Mouse (Mus musculus) testis, adult 2 months (tissue): ENCODE results near the gene Lmo2. TPM values are rescaled to one million over a fixed set of nuclear protein-coding genes. Genes with fewer than 3 reads are reported as not detected.

Experiments
- H3K27ac ChIP-seq: fragments of 200-500 bp; 2 replicates; pipeline ENCODE4 v1.5.1; 2012; ENCODE audit warnings: low read depth, low read length; ENCODE audit not compliant: control insufficient read depth, insufficient read depth
- H3K27me3 ChIP-seq: fragments of 200-500 bp; 2 replicates; pipeline ENCODE4 v1.6.1; 2012; ENCODE audit warnings: mild to moderate bottlenecking, low read length, moderate library complexity; ENCODE audit not compliant: control insufficient read depth, insufficient read depth
- H3K36me3 ChIP-seq: fragments of 200-500 bp; 2 replicates; pipeline ENCODE4 v1.6.1; 2012; ENCODE audit warnings: mild to moderate bottlenecking, low read length; ENCODE audit not compliant: control insufficient read depth, insufficient read depth
- H3K4me1 ChIP-seq: fragments of 200-500 bp; 2 replicates; pipeline ENCODE4 v1.6.1; 2012; ENCODE audit warnings: low read length; ENCODE audit not compliant: control insufficient read depth, insufficient read depth
- H3K4me3 ChIP-seq: fragments of 200-500 bp; 2 replicates; pipeline ENCODE4 v1.5.1; 2012; ENCODE audit warnings: low read depth, mild to moderate bottlenecking, low read length, moderate library complexity, mixed read lengths; ENCODE audit not compliant: control insufficient read depth
- CTCF ChIP-seq: fragments of 200-500 bp; IDR thresholded peaks from 2 replicates; pipeline ENCODE4 v1.5.1; 2012; ENCODE audit warnings: low read depth, mild to moderate bottlenecking, inconsistent platforms, low read length, moderate library complexity; ENCODE audit not compliant: control insufficient read depth, insufficient read depth, insufficient replicate concordance
- POLR2A ChIP-seq: fragments of 200-500 bp; IDR thresholded peaks from 2 replicates; pipeline ENCODE4 v1.6.1; 2012; ENCODE audit warnings: low read depth, mild to moderate bottlenecking, inconsistent platforms, low read length, moderate library complexity; ENCODE audit not compliant: control insufficient read depth
- polyA plus RNA-seq: library from polyadenylated mRNA; depleted of rRNA; stranded (reverse); fragments of >200 nt; gene quantifications from 2 replicates; pipeline ENCODE4 v1.2.3, GENCODE M21; 2012

Gene Lmo2
- polyA plus RNA-seq, 1 experiment: 4.7 TPM

GRCm38 (mm10) chr2:103970041-103970790, 12.4 kb downstream of the Lmo2 start:
- peak overlapping the region; percentile 74 for H3K4me3 ChIP-seq
- H3K36me3 ChIP-seq: no peaks in the 10 kb centered on the region
- TF ChIP-seq POLR2A (no peak), CTCF (no peak)
- H3K27ac ChIP-seq: no peak overlapping the region
- H3K4me1 ChIP-seq: peaks cover 12% of the 10 kb centered on the region; the same call in 1 of the 2 replicates
- no peaks in the 10 kb centered on the region; the same call in 1 of the 2 replicates for H3K27me3 ChIP-seq

- peaks cover 12% of the 10 kb centered on the region; the same call in 1 of the 2 replicates for H3K4me1 ChIP-seq
- H3K4me3 ChIP-seq: peak overlapping the region; percentile 74
- no peak for TF ChIP-seq CTCF
- no peak for TF ChIP-seq POLR2A
- H3K36me3 ChIP-seq: no peaks in the 10 kb centered on the region
- H3K27ac ChIP-seq: no peak overlapping the region
- H3K27me3 ChIP-seq: no peaks in the 10 kb centered on the region; the same call in 1 of the 2 replicates
Observed at GRCm38 (mm10) chr2:103970791-103971649, 13.2 kb downstream of the Lmo2 start.

GRCm38 (mm10) chr2:103971838-103972237, 14.1 kb downstream of the Lmo2 start:
- Histone ChIP-seq H3K27ac (no peak overlapping the region), H3K27me3 (no peaks in the 10 kb centered on the region; the same call in 1 of the 2 replicates), H3K36me3 (no peaks in the 10 kb centered on the region), H3K4me3 (no peak overlapping the region), H3K4me1 (peaks cover 12% of the 10 kb centered on the region; the same call in 1 of the 2 replicates)
- TF ChIP-seq POLR2A (no peak), CTCF (no peak)

GRCm38 (mm10) chr2:103975904-103976303, 18.1 kb downstream of the Lmo2 start:
- Histone ChIP-seq H3K27ac (no peak overlapping the region), H3K36me3 (no peaks in the 10 kb centered on the region), H3K27me3 (no peaks in the 10 kb centered on the region), H3K4me3 (no peak overlapping the region), H3K4me1 (peaks cover 1% of the 10 kb centered on the region; the same call in 1 of the 2 replicates)
- TF ChIP-seq POLR2A: no peak
- no peak for TF ChIP-seq CTCF

GRCm38 (mm10) chr2:103977216-103977615, 19.4 kb downstream of the Lmo2 start:
- Histone ChIP-seq H3K4me1 (no peaks in the 10 kb centered on the region), H3K27me3 (no peaks in the 10 kb centered on the region), H3K36me3 (no peaks in the 10 kb centered on the region), H3K4me3 (no peak overlapping the region), H3K27ac (no peak overlapping the region)
- TF ChIP-seq POLR2A (no peak), CTCF (no peak)

GRCm38 (mm10) chr2:103977716-103978115, 19.9 kb downstream of the Lmo2 start:
- no peak overlapping the region for H3K4me3 ChIP-seq
- TF ChIP-seq POLR2A (no peak), CTCF (no peak)
- H3K27ac ChIP-seq: no peak overlapping the region
- H3K4me1 ChIP-seq: no peaks in the 10 kb centered on the region
- H3K27me3 ChIP-seq: no peaks in the 10 kb centered on the region
- H3K36me3 ChIP-seq: no peaks in the 10 kb centered on the region

- no peaks in the 10 kb centered on the region for H3K36me3 ChIP-seq
- no peaks in the 10 kb centered on the region for H3K27me3 ChIP-seq
- H3K27ac ChIP-seq: no peak overlapping the region
- no peak overlapping the region for H3K4me3 ChIP-seq
- TF ChIP-seq CTCF: peak; percentile 64
- no peak for TF ChIP-seq POLR2A
- H3K4me1 ChIP-seq: no peaks in the 10 kb centered on the region
Observed at GRCm38 (mm10) chr2:103982250-103982649, 24.5 kb downstream of the Lmo2 start.
